Mouse (Mus musculus) c-Kit-positive CD71-positive TER-119-negative erythroid progenitor cells, embryonic 14.5 days (primary cell): ENCODE results near the gene Ptprq.

Experiments
- DNase-seq: peaks from one replicate; pipeline ENCODE4 v3.0.0-alpha.2; 2013; ENCODE audit warnings: low read depth

Ptprq gene

GRCm38 (mm10) chr10:107719806-107720205 is at the start of gene Ptprq:
TSS of gene Ptprq (minus strand) at chr10:107720051.
- no peak for DNase-seq

GRCm38 (mm10) chr10:107759624-107760023 is 39.8 kb upstream of the Ptprq start:
- no peak for DNase-seq

- DNase-seq, result no peak
These were observed 33.6 kb upstream of the Ptprq start for GRCm38 (mm10) chr10:107753471-107753870.

- DNase-seq, result no peak
These were observed 32.7 kb upstream of the Ptprq start for GRCm38 (mm10) chr10:107752351-107753143.

- DNase-seq, result no peak
These were observed 32.1 kb upstream of the Ptprq start for GRCm38 (mm10) chr10:107751944-107752343.

GRCm38 (mm10) chr10:107747566-107747965 is 27.7 kb upstream of the Ptprq start:
- no peak for DNase-seq

- DNase-seq, result no peak
These were observed 26.9 kb upstream of the Ptprq start for GRCm38 (mm10) chr10:107746717-107747116.

- no peak for DNase-seq
These were observed 20.0 kb upstream of the Ptprq start for GRCm38 (mm10) chr10:107739815-107740214.

GRCm38 (mm10) chr10:107737743-107738142 is 17.9 kb upstream of the Ptprq start:
- DNase-seq, result no peak

- DNase-seq, result no peak
These were observed 15.6 kb upstream of the Ptprq start for GRCm38 (mm10) chr10:107735448-107735847.

GRCm38 (mm10) chr10:107734327-107734726 is 14.5 kb upstream of the Ptprq start:
- no peak for DNase-seq

- DNase-seq, result no peak
These were observed 5.8 kb upstream of the Ptprq start for GRCm38 (mm10) chr10:107725631-107726030.

- no peak for DNase-seq
These were observed 15.4 kb downstream of the Ptprq start for GRCm38 (mm10) chr10:107704443-107704842.

GRCm38 (mm10) chr10:107700944-107701343 is 18.9 kb downstream of the Ptprq start:
- no peak for DNase-seq

GRCm38 (mm10) chr10:107698716-107699115 is 21.1 kb downstream of the Ptprq start:
- DNase-seq, result no peak

GRCm38 (mm10) chr10:107697177-107697576 is 22.7 kb downstream of the Ptprq start:
- DNase-seq, result no peak

- no peak for DNase-seq
These were observed 32.5 kb downstream of the Ptprq start for GRCm38 (mm10) chr10:107687382-107687781.

- no peak for DNase-seq
These were observed 43.9 kb downstream of the Ptprq start for GRCm38 (mm10) chr10:107675994-107676393.

GRCm38 (mm10) chr10:107668374-107669094 is 51.3 kb downstream of the Ptprq start:
- DNase-seq, result no peak

- DNase-seq, result no peak
These were observed 57.3 kb downstream of the Ptprq start for GRCm38 (mm10) chr10:107662372-107663065.

GRCm38 (mm10) chr10:107661970-107662369 is 57.9 kb downstream of the Ptprq start:
- no peak for DNase-seq

- no peak for DNase-seq
These were observed 60.7 kb downstream of the Ptprq start for GRCm38 (mm10) chr10:107659141-107659540.

GRCm38 (mm10) chr10:107649687-107650086 is 70.2 kb downstream of the Ptprq start:
- DNase-seq, result no peak
